Mouse (Mus musculus) E14TG2a.4 (cell line): ENCODE results near the gene Inhbc.

Source experiments
- CTCF ChIP-seq: conservative IDR thresholded peaks from 2 replicates; pipeline ENCODE4 v1.5.1; 2014; ENCODE audit warnings: low read length
- NANOG ChIP-seq: IDR thresholded peaks from 2 replicates; pipeline ENCODE4 v1.6.1; 2014; ENCODE audit warnings: borderline replicate concordance, low read length, mixed read lengths
- POU5F1 ChIP-seq: IDR thresholded peaks from 2 replicates; pipeline ENCODE4 v1.6.1; 2014; ENCODE audit warnings: low read length, borderline replicate concordance

- TF ChIP-seq CTCF = peak; percentile 64
- TF ChIP-seq NANOG = no peak
- TF ChIP-seq POU5F1 = no peak
Measured at GRCm38 (mm10) chr10:127391774-127392173, 21.5 kb upstream of the Inhbc start.
